Mouse (Mus musculus): ENCODE measurements around the gene Prr15. TPM values are rescaled to one million over a fixed set of nuclear protein-coding genes. Genes with fewer than 3 reads are reported as not detected.

The Prr15 gene
- polyA plus RNA-seq, 1 experiment = 3.1 TPM

DNA sequence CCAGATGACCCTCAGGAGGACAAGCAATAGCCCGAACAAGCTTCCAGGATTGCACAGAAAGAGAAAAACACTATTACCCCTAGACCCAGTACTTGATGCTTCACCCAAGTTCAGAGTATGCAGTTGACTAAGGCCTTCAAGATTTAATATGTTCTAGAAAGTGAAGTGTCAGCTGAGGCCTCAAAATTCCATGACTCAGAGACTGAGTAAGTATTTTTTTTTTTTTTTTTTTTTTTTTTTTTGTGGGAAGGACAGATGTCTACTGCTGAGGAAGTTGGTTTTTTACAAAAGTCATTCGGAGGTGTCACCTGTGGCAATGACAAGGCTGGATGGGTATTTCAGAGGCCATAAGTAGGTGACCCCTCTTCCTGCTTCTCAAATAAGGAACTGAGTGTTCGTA, 4.0 kb downstream of the Prr15 start:
- no peak overlapping the region for H3K4me3 ChIP-seq (replicated peaks)
- TF ChIP-seq GATA1 (IDR thresholded peaks at IDR 0.05; ENCODE audit: borderline replicate concordance, low read length) = no peak
- TF ChIP-seq FLI1 (IDR thresholded peaks at IDR 0.05; ENCODE audit: low read length) = no peak
- H3K9me3 ChIP-seq = no peaks in the 10 kb centered on the region

DNA sequence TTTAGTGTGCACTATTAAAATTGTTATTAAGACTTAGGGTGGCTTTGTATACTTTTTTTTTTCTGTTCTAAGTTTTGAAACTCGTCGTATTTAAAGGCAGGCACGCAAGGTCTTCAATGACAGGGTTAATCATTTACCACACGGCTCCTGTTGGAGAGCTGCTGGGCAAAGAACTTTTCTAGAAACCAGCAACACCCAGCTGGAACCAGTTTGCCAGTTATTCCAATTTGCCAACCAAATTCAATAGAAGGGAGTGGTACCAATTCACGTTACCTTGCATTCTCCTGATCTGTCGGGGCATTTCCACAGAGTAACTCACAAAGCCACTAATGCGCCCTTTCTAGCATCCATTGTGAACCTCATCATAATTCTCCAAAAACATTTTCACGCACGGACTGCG, 4.5 kb downstream of the Prr15 start:
- Histone ChIP-seq H3K9me3 (0 out of 2 replicates have a peak, but pooled peaks cover 2% of the 10 kb centered on the region), H3K4me3 (replicated peaks) (no peak overlapping the region), H3K27me3 (replicated peaks) (peaks cover 33% of the 10 kb centered on the region), H3K4me1 (peaks cover 61% of the 10 kb centered on the region), H3K36me3 (replicated peaks; ENCODE audit: low read length) (no peaks in the 10 kb centered on the region)
- no peak for TF ChIP-seq FLI1 (IDR thresholded peaks at IDR 0.05; ENCODE audit: low read length)
- TF ChIP-seq GATA1 (IDR thresholded peaks at IDR 0.05; ENCODE audit: borderline replicate concordance, low read length) = no peak

More for the DNA sequence above, 4.0 kb downstream of the Prr15 start:
- H3K4me1 ChIP-seq = peaks cover 66% of the 10 kb centered on the region
- no peaks in the 10 kb centered on the region for H3K36me3 ChIP-seq (replicated peaks; ENCODE audit: low read length)
- peaks cover 29% of the 10 kb centered on the region for H3K27me3 ChIP-seq (replicated peaks)

DNA sequence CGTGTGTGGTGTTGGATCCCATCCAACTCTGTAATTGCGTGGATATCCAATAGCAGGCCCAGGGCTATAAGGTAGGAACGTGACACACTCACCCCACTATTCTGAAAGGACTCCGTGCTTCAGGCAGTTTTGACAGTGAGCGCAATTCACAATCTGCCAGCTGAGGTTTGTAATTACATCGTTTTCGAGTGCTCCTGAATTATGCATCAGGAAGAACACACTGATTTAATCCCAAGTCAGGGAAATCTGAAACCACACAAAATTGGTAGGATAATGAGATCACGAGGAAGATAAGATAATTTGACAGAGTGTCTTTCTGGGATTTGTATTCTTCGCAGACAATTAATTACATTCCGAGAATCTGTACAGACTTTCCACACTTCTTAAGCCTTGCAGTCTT, 6.1 kb downstream of the Prr15 start:
- Histone ChIP-seq H3K27me3 (replicated peaks) (peaks cover 34% of the 10 kb centered on the region), H3K4me3 (replicated peaks) (no peak overlapping the region), H3K4me1 (peaks cover 55% of the 10 kb centered on the region), H3K36me3 (replicated peaks; ENCODE audit: low read length) (no peaks in the 10 kb centered on the region), H3K9me3 (0 out of 2 replicates have a peak, but pooled peaks cover 5% of the 10 kb centered on the region)
- TF ChIP-seq GATA1 (IDR thresholded peaks at IDR 0.05; ENCODE audit: borderline replicate concordance, low read length) = no peak
- TF ChIP-seq FLI1 (IDR thresholded peaks at IDR 0.05; ENCODE audit: low read length) = no peak

DNA sequence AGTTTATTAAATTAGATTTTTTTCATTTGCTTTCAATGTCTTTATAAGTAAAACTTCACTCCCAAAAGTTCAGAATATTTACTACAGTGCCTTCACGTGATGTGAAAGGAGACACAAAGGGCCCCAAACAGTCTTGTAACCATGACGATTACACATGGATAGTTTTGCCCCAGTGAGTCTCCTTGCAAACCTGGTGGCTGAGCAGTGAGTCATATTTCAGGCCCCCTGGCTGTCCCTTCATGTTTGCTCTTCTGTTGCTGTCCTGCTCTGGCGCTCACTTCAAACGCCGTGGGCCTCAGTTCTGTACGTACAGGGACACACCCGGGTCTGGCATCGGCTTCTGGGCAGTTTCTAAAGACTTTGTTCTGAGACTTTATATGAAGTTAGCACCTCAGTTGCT, 6.6 kb downstream of the Prr15 start:
- TF ChIP-seq GATA1 (IDR thresholded peaks at IDR 0.05; ENCODE audit: borderline replicate concordance, low read length) (no peak), FLI1 (IDR thresholded peaks at IDR 0.05; ENCODE audit: low read length) (no peak)
- peaks cover 29% of the 10 kb centered on the region for H3K27me3 ChIP-seq (replicated peaks)
- H3K4me1 ChIP-seq = peaks cover 51% of the 10 kb centered on the region
- 0 out of 2 replicates have a peak, but pooled peaks cover 5% of the 10 kb centered on the region for H3K9me3 ChIP-seq
- no peaks in the 10 kb centered on the region for H3K36me3 ChIP-seq (replicated peaks; ENCODE audit: low read length)
- H3K4me3 ChIP-seq (replicated peaks) = no peak overlapping the region

DNA sequence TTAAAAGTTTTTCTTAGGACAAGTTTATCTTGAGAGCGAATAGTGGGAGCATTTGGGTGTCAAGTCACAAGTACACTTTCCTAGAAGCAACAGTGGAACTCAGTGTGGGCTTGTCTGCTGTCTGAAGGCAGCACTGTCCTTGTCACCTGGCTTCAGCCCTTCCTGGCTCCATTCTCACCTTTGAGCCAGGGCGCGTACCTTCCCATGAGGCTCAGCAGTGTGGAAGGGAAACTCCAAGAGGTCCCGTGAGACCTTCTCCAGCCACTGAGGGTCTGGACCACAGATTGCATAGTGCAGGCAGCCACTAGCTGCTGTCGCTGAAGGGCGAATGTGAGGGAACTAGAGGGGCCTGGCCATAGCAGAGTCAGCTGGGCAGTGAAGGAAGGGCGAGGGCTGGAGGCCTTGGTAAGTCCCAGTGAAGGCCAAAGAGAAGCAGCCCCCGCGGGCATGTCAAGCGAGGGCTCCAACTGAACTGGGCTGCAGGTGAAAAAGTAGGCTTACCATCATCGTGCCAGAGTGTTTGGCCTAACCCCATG, 7.5 kb downstream of the Prr15 start:
- H3K36me3 ChIP-seq (replicated peaks; ENCODE audit: low read length) = no peaks in the 10 kb centered on the region
- peaks cover 29% of the 10 kb centered on the region for H3K27me3 ChIP-seq (replicated peaks)
- 0 out of 2 replicates have a peak, but pooled peaks cover 5% of the 10 kb centered on the region for H3K9me3 ChIP-seq
- no peak for TF ChIP-seq GATA1 (IDR thresholded peaks at IDR 0.05; ENCODE audit: borderline replicate concordance, low read length)
- no peak overlapping the region for H3K4me3 ChIP-seq (replicated peaks)
- peaks cover 41% of the 10 kb centered on the region for H3K4me1 ChIP-seq

DNA sequence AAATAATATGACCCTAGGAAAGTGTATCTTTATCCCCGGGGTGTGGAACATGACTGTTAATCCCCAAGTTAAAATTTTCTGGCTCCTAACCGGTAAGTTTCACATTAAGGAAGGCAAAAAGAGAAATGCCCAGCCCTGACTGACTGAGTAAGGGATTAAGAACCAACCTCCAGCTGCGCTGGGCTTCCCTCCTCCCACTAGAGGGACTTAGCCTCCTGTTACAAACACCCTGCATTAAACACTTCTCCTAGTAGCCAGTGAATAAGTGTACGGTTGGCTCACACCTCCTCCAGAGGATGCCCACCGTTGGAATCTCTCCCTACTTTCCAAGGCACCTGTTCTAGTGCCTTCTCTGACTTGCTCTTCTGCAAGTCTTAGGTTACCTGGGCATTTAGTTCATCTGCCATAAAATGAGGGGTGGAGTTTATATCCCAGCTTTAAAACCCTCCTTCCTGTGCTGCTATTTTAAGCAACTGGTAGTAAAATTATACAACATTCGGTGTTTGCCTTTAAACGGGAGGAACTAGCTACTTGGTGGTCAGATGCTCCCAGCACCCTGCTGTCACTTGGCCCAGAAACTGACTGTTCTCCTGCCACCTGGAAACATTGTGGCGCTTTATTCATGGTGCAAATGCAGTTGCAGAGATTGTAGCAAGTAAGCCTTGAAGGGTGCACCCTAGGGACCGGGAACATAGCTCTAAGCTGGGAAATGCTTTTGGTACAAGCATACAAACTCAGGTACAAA, 8.2 kb downstream of the Prr15 start:
- H3K4me3 ChIP-seq (replicated peaks) = no peak overlapping the region
- H3K27me3 ChIP-seq (replicated peaks) = peaks cover 27% of the 10 kb centered on the region
- TF ChIP-seq GATA1 (IDR thresholded peaks at IDR 0.05; ENCODE audit: borderline replicate concordance, low read length) = no peak
- TF ChIP-seq FLI1 (IDR thresholded peaks at IDR 0.05; ENCODE audit: low read length) = no peak
- 0 out of 2 replicates have a peak, but pooled peaks cover 5% of the 10 kb centered on the region for H3K9me3 ChIP-seq
- H3K4me1 ChIP-seq = peaks cover 34% of the 10 kb centered on the region
- H3K36me3 ChIP-seq (replicated peaks; ENCODE audit: low read length) = no peaks in the 10 kb centered on the region

DNA sequence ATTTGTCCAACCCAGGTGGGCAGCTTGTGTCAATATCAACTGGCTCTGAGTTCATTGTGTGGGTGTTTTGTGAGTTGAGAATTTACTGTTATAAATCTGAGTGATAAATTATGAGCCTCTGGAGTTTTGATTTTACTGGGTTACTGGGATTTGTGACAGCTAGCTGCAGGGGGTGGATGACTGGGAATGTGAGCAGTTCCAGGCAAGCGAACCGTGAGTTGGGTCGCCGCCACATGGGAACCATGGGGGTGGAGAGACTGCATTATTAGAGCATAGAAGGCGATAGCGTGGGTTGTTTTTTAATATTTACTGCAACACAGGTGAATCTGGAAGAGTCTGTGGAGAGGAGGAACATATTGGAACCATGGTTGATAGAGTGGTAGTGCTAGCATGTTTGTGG, 11.7 kb downstream of the Prr15 start:
- Histone ChIP-seq H3K4me3 (replicated peaks) (no peak overlapping the region), H3K9me3 (0 out of 2 replicates have a peak, but pooled peaks cover 5% of the 10 kb centered on the region), H3K27me3 (replicated peaks) (peaks cover 35% of the 10 kb centered on the region), H3K36me3 (replicated peaks; ENCODE audit: low read length) (no peaks in the 10 kb centered on the region), H3K4me1 (peaks cover 23% of the 10 kb centered on the region)
- TF ChIP-seq GATA1 (IDR thresholded peaks at IDR 0.05; ENCODE audit: borderline replicate concordance, low read length) = no peak
- no peak for TF ChIP-seq FLI1 (IDR thresholded peaks at IDR 0.05; ENCODE audit: low read length)

DNA sequence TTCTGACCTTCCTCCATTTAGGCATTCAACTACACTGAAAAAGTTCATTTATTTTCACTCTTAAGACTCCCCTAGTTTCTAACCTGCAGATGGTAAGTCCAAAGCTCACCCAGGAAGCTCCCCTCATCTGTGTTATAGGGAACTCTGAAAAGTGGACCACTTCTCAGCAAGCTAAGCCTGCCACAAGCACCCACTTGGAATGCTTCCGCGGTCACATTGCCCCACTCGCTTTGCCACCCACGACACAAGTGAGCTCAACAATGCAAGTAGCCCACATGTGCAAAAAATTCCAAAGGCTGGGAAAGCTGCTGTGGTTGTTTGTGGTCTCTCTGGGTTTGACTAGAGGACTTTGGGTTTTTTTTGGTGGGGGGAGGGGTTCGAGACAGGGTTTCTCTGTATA, 15.5 kb downstream of the Prr15 start:
- H3K4me1 ChIP-seq = peaks cover 2% of the 10 kb centered on the region; the same call in 1 of the 2 replicates
- H3K36me3 ChIP-seq (replicated peaks; ENCODE audit: low read length) = no peaks in the 10 kb centered on the region
- no peaks in the 10 kb centered on the region for H3K9me3 ChIP-seq
- H3K4me3 ChIP-seq (replicated peaks) = no peak overlapping the region
- TF ChIP-seq GATA1 (IDR thresholded peaks at IDR 0.05; ENCODE audit: borderline replicate concordance, low read length) = no peak
- TF ChIP-seq FLI1 (IDR thresholded peaks at IDR 0.05; ENCODE audit: low read length) = no peak
- H3K27me3 ChIP-seq (replicated peaks) = peaks cover 22% of the 10 kb centered on the region

DNA sequence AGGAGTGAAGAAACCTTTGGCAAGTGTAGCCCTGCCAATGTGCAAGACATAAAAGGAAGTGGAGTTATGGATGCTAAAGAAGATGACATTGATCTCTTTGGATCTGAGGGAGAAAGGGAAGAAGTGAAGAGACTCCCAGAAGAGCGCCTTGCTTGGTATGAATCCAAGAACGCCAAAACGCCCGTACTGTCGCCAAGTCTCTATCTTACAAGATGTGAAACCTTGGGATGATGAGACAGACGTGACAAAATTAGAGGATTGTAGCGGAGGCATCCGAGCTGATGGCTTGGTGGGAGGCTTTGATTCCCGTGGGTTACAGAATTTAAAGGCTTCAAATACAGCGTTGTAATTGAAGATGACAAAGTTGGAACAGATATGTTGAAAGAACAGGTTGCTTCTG, 16.6 kb downstream of the Prr15 start:
- Histone ChIP-seq H3K36me3 (replicated peaks; ENCODE audit: low read length) (no peaks in the 10 kb centered on the region), H3K4me3 (replicated peaks) (no peak overlapping the region), H3K27me3 (replicated peaks) (peaks cover 21% of the 10 kb centered on the region), H3K4me1 (no peaks in the 10 kb centered on the region), H3K9me3 (no peaks in the 10 kb centered on the region)
- TF ChIP-seq GATA1 (IDR thresholded peaks at IDR 0.05; ENCODE audit: borderline replicate concordance, low read length) = no peak
- TF ChIP-seq FLI1 (IDR thresholded peaks at IDR 0.05; ENCODE audit: low read length) = no peak

DNA sequence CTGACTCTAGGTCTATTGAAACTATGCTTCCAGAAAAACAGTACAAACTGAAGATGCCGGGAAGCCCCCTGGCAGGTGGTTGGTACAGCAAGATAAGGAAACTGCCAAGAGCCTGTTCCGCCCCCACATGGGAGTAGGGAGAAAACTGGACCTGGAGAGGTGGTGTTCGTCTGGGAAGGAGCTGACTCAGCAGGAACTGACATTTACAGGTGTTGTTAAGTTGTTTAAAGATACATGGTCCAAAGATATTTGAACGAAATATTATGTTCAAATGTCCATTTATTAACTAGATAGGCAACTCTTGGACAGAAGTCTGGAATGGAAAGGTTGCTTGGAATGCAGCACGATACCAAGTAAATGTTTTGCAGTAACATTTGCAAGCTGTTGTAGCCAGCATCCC, 26.2 kb downstream of the Prr15 start:
- H3K27me3 ChIP-seq (replicated peaks) = peaks cover 13% of the 10 kb centered on the region
- H3K4me3 ChIP-seq (replicated peaks) = no peak overlapping the region
- H3K9me3 ChIP-seq = no peaks in the 10 kb centered on the region
- H3K36me3 ChIP-seq (replicated peaks; ENCODE audit: low read length) = no peaks in the 10 kb centered on the region
- TF ChIP-seq GATA1 (IDR thresholded peaks at IDR 0.05; ENCODE audit: borderline replicate concordance, low read length) = no peak
- no peak for TF ChIP-seq FLI1 (IDR thresholded peaks at IDR 0.05; ENCODE audit: low read length)
- peaks cover 45% of the 10 kb centered on the region for H3K4me1 ChIP-seq

All from megakaryocyte, embryonic 14.5 days (primary cell).